Mouse (Mus musculus) heart, embryonic 14.5 days (tissue): ENCODE data around the gene Inava. TPM values are rescaled to one million over a fixed set of nuclear protein-coding genes. Genes with fewer than 3 reads are reported as not detected.
A peak's percentile ranks its signal among the peaks of the same experiment; 100 is the strongest.

ENCODE experiments used
- ATAC-seq: fragments of 200-750 bp; cut with Nextera tagmentation; 2 replicates; pipeline ENCODE4 v1.8.0; 2017; ENCODE audit warnings: low read depth, moderate TSS enrichment; ENCODE audit not compliant: insufficient number of reproducible peaks, insufficient read depth, low FRiP score
- H3K27ac ChIP-seq, 2 experiments: fragments of 200-500 bp in 1 of 2; fragments of 300-500 bp in 1 of 2; sonication (generic) in 1 of 2; replicated peaks in 1 of 2; 2 replicates each; pipeline ENCODE4 v1.5.1; 2012 to 2014; ENCODE audit warnings: low read depth in 2 of 2, low read length in 2 of 2, control low read depth in 1 of 2, mild to moderate bottlenecking in 1 of 2, mixed read lengths in 1 of 2; ENCODE audit not compliant: control insufficient read depth in 1 of 2, insufficient read depth in 1 of 2
- H3K27me3 ChIP-seq: fragments of 300-500 bp; sonication (generic); 2 replicates; pipeline ENCODE4 v1.6.1; 2014; ENCODE audit warnings: mild to moderate bottlenecking, low read length, control low read depth; ENCODE audit not compliant: control insufficient read depth, insufficient read depth
- H3K36me3 ChIP-seq: fragments of 300-500 bp; sonication (generic); 2 replicates; pipeline ENCODE4 v1.6.1; 2014; ENCODE audit warnings: mild to moderate bottlenecking, control low read depth, low read length, mixed read lengths; ENCODE audit not compliant: control insufficient read depth, insufficient read depth
- H3K4me1 ChIP-seq, 2 experiments: fragments of 200-500 bp in 1 of 2; fragments of 300-500 bp in 1 of 2; sonication (generic) in 1 of 2; 2 replicates each; pipeline ENCODE4 v1.6.1; 2012 to 2014; ENCODE audit warnings: low read length in 2 of 2, control low read depth in 1 of 2, mixed read lengths in 1 of 2; ENCODE audit not compliant: control insufficient read depth in 2 of 2, insufficient read depth in 2 of 2
- H3K4me2 ChIP-seq: fragments of 300-500 bp; sonication (generic); 2 replicates; pipeline ENCODE4 v1.6.1; 2014; ENCODE audit warnings: mild to moderate bottlenecking, low read length
- H3K4me3 ChIP-seq, 2 experiments: fragments of 200-500 bp in 1 of 2; fragments of 300-500 bp in 1 of 2; sonication (generic) in 1 of 2; 2 replicates each; pipeline ENCODE4 v1.5.1; 2012 to 2014; ENCODE audit warnings: low read length in 2 of 2, mild to moderate bottlenecking in 2 of 2, control low read depth in 1 of 2, low read depth in 1 of 2, moderate library complexity in 1 of 2; ENCODE audit not compliant: control insufficient read depth in 1 of 2, insufficient read depth in 1 of 2
- H3K9ac ChIP-seq: fragments of 300-500 bp; sonication (generic); 2 replicates; pipeline ENCODE4 v1.6.1; 2014; ENCODE audit warnings: mild to moderate bottlenecking, low read length
- H3K9me3 ChIP-seq: fragments of 300-500 bp; sonication (generic); 2 replicates; pipeline ENCODE4 v1.6.1; 2016; ENCODE audit warnings: low read length, control low read depth; ENCODE audit not compliant: control insufficient read depth
- WGBS: fragments of 180-500 bp; shearing (Covaris S2); extraction: QIAGEN DNeasy Blood & Tissue Kit; methylation state at CpG from one replicate; pipeline ENCODE4 v1.1.7; 2014; 5-methylcytosine and 5-hydroxymethylcytosine counted together
- polyA plus RNA-seq: library from polyadenylated mRNA; unstranded; fragments of >200 nt; fragmentation: Nextera tagmentation; extraction: Ambion mirVana; gene quantifications from 2 replicates; pipeline ENCODE4 v1.2.1, GENCODE M21; 2014

Gene Inava
- polyA plus RNA-seq, 1 experiment from 2014 or later, result 0.30 TPM

DNA sequence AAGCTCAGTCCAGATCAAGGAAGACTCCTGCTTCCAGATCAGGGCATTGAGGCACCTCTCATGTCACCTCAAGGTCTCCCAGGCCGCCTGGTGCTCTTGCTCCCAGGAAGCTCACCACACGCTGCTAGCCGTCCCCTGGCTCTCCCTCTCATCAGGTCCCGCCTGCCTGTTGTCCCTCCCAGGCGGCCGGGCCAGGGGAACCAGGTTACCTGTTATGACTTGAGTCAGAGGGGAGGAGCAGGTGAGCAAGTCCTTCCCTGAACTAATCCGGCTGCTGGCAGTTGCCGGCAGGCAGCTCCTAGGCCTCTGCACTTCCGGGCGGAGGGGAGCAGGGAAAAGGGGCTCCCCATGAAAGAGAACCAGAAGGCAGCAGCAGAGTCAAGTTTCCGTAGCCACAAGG lies 3.9 kb downstream of the Inava start:
- H3K27me3 ChIP-seq, result peaks cover 49% of the 10 kb centered on the region
- peaks cover 12 to 27% of the 10 kb centered on the region in 2 experiments for H3K4me1 ChIP-seq
- WGBS, result 64% methylated on average over 11 of the region's 11 CpGs
- no peak overlapping the region for H3K9ac ChIP-seq
- no peak overlapping the region for H3K4me3 ChIP-seq
- H3K36me3 ChIP-seq, result no peaks in the 10 kb centered on the region
- no peaks in the 10 kb centered on the region for H3K9me3 ChIP-seq
- no peak overlapping the region for H3K27ac ChIP-seq
- no peak for ATAC-seq
- H3K4me2 ChIP-seq, result no peak overlapping the region

GRCm38 (mm10) chr1:136229040-136229373 lies 5.1 kb downstream of the Inava start:
- ATAC-seq, result no peak
- Histone ChIP-seq H3K9me3 (no peaks in the 10 kb centered on the region), H3K4me1 (peaks cover 12 to 22% of the 10 kb centered on the region in 2 experiments), H3K27me3 (peaks cover 42% of the 10 kb centered on the region), H3K4me3 (no peak overlapping the region), H3K36me3 (no peaks in the 10 kb centered on the region), H3K9ac (no peak overlapping the region), H3K27ac (no peak overlapping the region), H3K4me2 (no peak overlapping the region)
- WGBS, result 64% methylated on average over 6 of the region's 6 CpGs

- ATAC-seq, result no peak
- H3K27me3 ChIP-seq, result peaks cover 37% of the 10 kb centered on the region
- H3K4me2 ChIP-seq, result peak overlapping the region; percentile 21
- H3K4me3 ChIP-seq, result no peak overlapping the region
- 15% methylated on average over 13 of the region's 13 CpGs for WGBS
- peaks cover 12 to 17% of the 10 kb centered on the region in 2 experiments for H3K4me1 ChIP-seq
- no peaks in the 10 kb centered on the region for H3K36me3 ChIP-seq
- H3K9me3 ChIP-seq, result no peaks in the 10 kb centered on the region
- H3K9ac ChIP-seq, result no peak overlapping the region
- no peak overlapping the region for H3K27ac ChIP-seq
Measured at GRCm38 (mm10) chr1:136228328-136229039, 5.6 kb downstream of the Inava start.

DNA sequence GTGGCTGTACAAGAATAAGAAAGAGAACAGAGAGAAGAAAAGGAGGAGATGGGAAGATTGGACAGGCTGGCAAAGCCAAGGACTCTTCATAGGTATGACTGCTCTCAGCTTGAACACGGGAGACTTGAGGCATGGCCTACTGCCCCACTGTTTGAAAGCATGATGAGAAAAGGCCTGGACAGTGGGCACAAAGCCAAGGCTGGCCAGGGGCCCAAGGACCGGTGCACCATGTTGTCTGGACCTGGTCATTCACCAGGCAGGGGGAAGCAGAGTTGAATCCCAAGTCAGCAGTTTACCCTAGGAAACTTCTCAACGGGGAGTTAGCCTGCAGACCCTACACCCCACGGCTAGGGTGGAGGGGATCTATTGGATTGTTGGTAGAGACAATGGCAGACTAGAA lies 6.2 kb downstream of the Inava start:
- peaks cover 32% of the 10 kb centered on the region for H3K27me3 ChIP-seq
- ATAC-seq, result no peak
- H3K27ac ChIP-seq, result no peak overlapping the region
- H3K4me3 ChIP-seq, result no peak overlapping the region
- no peaks in the 10 kb centered on the region for H3K9me3 ChIP-seq
- peaks cover 12 to 14% of the 10 kb centered on the region in 2 experiments for H3K4me1 ChIP-seq
- no peaks in the 10 kb centered on the region for H3K36me3 ChIP-seq
- H3K9ac ChIP-seq, result no peak overlapping the region
- WGBS, result 59% methylated on average over 4 of the region's 4 CpGs
- H3K4me2 ChIP-seq, result no peak overlapping the region

DNA sequence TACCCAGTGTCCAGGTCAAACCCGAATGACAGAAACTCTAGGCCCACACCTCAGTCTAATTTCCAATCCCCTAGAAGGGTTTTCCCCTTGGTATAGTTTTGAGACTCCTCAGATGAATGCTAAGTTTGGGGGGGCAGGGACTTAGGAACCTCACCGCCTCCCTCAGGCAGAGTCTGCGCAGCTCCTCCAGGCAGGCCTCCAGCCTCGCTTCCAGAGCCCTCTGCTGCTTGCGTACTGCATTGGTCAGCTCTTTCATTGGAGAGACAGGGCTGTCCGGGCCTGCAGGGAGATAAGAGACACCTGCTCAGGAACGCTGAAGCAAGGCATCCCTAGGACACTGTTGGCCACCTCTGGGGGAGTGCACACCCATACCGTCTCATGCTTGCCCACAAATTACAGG lies 7.4 kb downstream of the Inava start:
- no peak overlapping the region for H3K4me3 ChIP-seq
- 81% methylated on average over 8 of the region's 8 CpGs for WGBS
- no peaks in the 10 kb centered on the region for H3K36me3 ChIP-seq
- ATAC-seq, result no peak
- H3K4me2 ChIP-seq, result no peak overlapping the region
- H3K9ac ChIP-seq, result no peak overlapping the region
- peaks cover 12 to 14% of the 10 kb centered on the region in 2 experiments for H3K4me1 ChIP-seq
- H3K27me3 ChIP-seq, result peaks cover 20% of the 10 kb centered on the region
- H3K9me3 ChIP-seq, result no peaks in the 10 kb centered on the region
- no peak overlapping the region for H3K27ac ChIP-seq

DNA sequence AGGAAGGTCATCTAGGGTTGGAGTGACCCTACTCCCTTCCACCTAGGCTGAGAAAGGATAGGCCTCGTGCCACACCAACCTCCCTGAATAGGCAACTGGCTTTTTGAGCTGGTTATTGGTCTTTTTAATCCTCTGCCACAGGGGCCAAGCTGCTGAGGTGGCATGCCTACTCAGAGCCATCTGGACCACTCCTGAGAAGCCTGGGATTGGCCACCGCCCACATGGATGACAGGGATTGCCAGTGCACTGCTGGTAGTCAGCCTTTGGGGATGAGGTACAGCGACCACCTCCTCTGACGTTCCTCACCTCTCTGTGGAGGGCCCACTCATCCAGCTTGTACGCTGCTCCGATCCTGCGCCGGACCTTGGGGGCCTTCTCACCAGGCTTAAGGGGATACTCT lies 8.2 kb downstream of the Inava start:
- WGBS, result 92% methylated on average over 8 of the region's 8 CpGs
- no peaks in the 10 kb centered on the region for H3K36me3 ChIP-seq
- no peak for ATAC-seq

DNA sequence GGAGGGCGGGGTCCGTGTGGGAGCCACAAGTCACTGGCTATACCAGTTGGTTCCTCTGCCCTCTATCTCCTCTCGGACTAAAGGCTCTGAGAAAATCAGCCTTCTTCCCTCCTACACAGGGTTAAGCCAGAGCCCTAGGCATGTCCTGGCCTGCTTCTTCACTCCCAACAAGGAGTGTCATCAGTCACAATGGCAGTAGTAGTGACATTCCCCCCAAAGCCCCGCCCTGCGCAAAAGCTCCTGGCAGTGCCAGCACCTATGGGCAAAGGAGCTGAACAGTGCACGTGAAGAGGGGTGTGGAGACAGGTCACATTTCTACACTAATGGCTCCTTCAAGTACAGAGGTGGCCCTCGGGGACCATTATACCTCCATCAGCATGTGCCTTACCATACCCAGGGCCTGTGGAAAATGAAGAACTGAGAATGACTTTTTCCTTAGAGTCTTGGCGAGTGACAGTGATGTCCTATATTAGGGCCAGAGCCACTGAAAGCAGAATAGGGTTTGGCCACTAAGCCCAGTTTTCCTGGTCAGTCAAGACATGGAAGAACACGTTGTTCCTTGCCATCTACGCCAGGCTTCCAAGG lies 10.2 kb downstream of the Inava start:
- Histone ChIP-seq H3K4me2 (no peak overlapping the region), H3K9me3 (no peaks in the 10 kb centered on the region), H3K9ac (no peak overlapping the region), H3K27me3 (no peaks in the 10 kb centered on the region), H3K27ac (no peak overlapping the region), H3K4me1 (peaks cover 11 to 14% of the 10 kb centered on the region in 2 experiments), H3K4me3 (no peak overlapping the region), H3K36me3 (no peaks in the 10 kb centered on the region)
- 87% methylated on average over 10 of the region's 10 CpGs for WGBS
- ATAC-seq, result no peak

More for the DNA sequence above, 8.2 kb downstream of the Inava start:
- peaks cover 12 to 14% of the 10 kb centered on the region in 2 experiments for H3K4me1 ChIP-seq
- peaks cover 15% of the 10 kb centered on the region for H3K27me3 ChIP-seq
- H3K9me3 ChIP-seq, result no peaks in the 10 kb centered on the region
- H3K4me2 ChIP-seq, result no peak overlapping the region
- no peak overlapping the region for H3K9ac ChIP-seq
- no peak overlapping the region for H3K4me3 ChIP-seq
- no peak overlapping the region for H3K27ac ChIP-seq

DNA sequence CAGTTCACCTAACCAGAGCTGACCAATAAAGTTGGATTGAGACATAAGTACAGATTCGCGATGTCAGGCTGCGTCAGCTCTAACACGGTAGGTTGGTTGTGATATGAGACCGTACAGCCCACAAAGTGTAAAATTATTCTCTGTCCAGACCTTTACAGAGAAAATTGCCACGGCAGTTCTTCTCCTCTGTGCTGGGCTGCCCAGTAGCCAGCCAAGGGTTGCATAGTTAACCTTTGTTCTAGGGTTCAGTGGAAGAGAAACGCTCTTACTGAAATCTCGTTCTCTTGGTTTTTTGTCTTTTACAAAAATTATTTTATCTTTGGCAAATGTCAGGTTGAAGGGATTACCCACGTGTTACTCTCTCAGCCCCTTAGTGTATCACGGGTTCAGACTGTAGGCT lies 11.7 kb downstream of the Inava start:
- Histone ChIP-seq H3K4me1 (no peaks in the 10 kb centered on the region; a peak in 1 of 4 replicates), H3K9me3 (no peaks in the 10 kb centered on the region), H3K9ac (no peak overlapping the region), H3K27me3 (no peaks in the 10 kb centered on the region), H3K36me3 (no peaks in the 10 kb centered on the region), H3K4me3 (no peak overlapping the region), H3K4me2 (no peak overlapping the region), H3K27ac (no peak overlapping the region)
- ATAC-seq, result no peak
- WGBS, result 83% methylated on average over 10 of the region's 10 CpGs
